Comparison of ENCODE assay signal across 8 mouse cellular contexts in genomic region chr3:56437058-56437457, GRCm38 (mm10).
DNase-seq lines count a peak whose midpoint lies in the region; ATAC-seq lines count a peak whose summit lies in the region.
"Had no signal": no experiment of that assay in that cellular context is flagged by ENCODE, and none has a peak within 500 bp of the region (broad histone marks: within the 10 kb centered on the region; RNA-seq: fewer than 3 reads in every experiment).

No protein-coding gene starts in this region.

- H3K27me3 ChIP-seq in liver, embryonic 12.5 days (replicated peaks) = no peaks in the 10 kb centered on the region
- H3K27me3 ChIP-seq: megakaryocyte, embryonic 14.5 days had no signal

- no peaks in the 10 kb centered on the region for H3K9me3 ChIP-seq in liver, embryonic 12.5 days (replicated peaks)

- DNase-seq in layer of hippocampus, adult 9-11 months = peak; percentile 17
- DNase-seq in layer of hippocampus, adult 9-10 months (ENCODE audit: low spot score) = no peak
- DNase-seq in urinary bladder, postnatal 36 days (ENCODE audit: low spot score in 2 of 2) = peak; percentile 3 to 13
- DNase-seq in urinary bladder, adult 18-20 months (ENCODE audit: low spot score in 2 of 2) = no peak
- DNase-seq in kidney, adult 9 months = peak; percentile 49
- DNase-seq in adrenal gland, adult 8-10 months = no peak

- WGBS in liver, embryonic 12.5 days (ENCODE audit: insufficient replicate concordance) = 40% methylated on average over 4 of the region's 4 CpGs

- no peaks in the 10 kb centered on the region for H3K36me3 ChIP-seq in liver, embryonic 12.5 days

- no peak overlapping the region for H3K4me2 ChIP-seq in liver, embryonic 12.5 days

- no peak for ATAC-seq in liver, embryonic 12.5 days

- H3K9ac ChIP-seq in liver, embryonic 12.5 days = no peak overlapping the region

- H3K27ac ChIP-seq in liver, embryonic 12.5 days = no peak overlapping the region

- H3K4me3 ChIP-seq in liver, embryonic 12.5 days = no peak overlapping the region
- H3K4me3 ChIP-seq: megakaryocyte, embryonic 14.5 days had no signal

- H3K4me1 ChIP-seq in liver, embryonic 12.5 days = no peaks in the 10 kb centered on the region
- H3K4me1 ChIP-seq: megakaryocyte, embryonic 14.5 days had no signal

Comparison
In these comparisons a context has a peak if more than half of its experiments do, and no peak if none do; other contexts are left out.
1. DNase-seq: peak in layer of hippocampus, adult 9-11 months (single experiment), urinary bladder, postnatal 36 days (2 of 2) and kidney, adult 9 months (single experiment); none in layer of hippocampus, adult 9-10 months (single experiment), urinary bladder, adult 18-20 months (0 of 2) and adrenal gland, adult 8-10 months (single experiment).